Mouse (Mus musculus): ENCODE measurements at regions not wholly inside any gene's neighbourhood (a gene's known extent, or its start where the extent isn't known, plus 50 kb on each side); places are given as distances from the start of the nearest gene placed in this dataset.

DNA sequence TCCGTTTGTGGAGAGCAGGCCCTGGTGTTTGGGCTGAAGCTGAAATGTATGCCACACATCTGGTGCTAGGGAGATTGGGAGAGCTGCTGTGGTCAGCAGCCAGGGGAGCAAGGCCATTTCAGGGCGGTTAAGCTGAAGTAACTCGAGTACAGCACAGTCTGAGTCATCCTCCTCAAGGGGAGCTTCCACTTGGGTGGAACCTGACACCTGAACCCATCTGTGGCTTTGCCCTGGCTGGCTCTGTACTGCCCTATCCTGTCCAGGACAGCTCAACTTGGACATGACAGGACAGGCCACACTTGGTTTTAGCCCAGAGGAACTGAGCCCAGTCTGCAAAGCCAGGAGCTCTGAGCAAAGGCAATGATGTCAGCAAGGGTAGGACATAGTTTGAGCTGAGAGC, 328.5 kb downstream of the Osr1 start:
- TF ChIP-seq CTCF (IDR thresholded peaks at IDR 0.05; ENCODE audit: low read depth) = no peak
- no peak for TF ChIP-seq EP300 (IDR thresholded peaks at IDR 0.05; ENCODE audit: low read depth)

All from heart, postnatal 0 days (tissue).